Mouse (Mus musculus): ENCODE data around the gene Zfp1. TPM values are rescaled to one million over a fixed set of nuclear protein-coding genes. Genes with fewer than 3 reads are reported as not detected.

Gene Zfp1
- polyA plus RNA-seq, 1 experiment from 2014 or later: 7.8 TPM

DNA sequence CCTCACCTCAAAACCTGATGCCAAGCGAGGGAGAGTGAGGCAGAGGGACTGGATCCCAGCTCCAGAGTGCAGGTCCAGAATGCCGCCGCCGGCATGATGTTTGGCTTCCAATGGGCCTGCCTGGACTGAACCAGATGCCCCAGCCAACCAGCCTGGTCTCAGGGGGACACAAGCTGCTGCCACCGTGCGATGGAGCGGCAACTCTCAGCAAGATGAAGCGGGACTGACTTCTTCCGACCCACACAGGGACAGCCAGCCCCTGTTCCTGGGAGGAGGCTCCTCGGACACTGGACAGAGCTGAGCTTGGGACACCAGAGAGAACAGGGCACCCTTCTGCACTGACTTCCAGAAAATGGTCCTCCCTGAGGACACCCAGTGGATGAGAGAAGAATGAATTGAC, 20.6 kb upstream of the Zfp1 start:
- Histone ChIP-seq H3K4me2 (replicated peaks; ENCODE audit: low read depth) (no peak overlapping the region), H3K27me3 (replicated peaks; ENCODE audit: control insufficient read depth, insufficient read depth, low read length) (no peaks in the 10 kb centered on the region), H3K4me1 (replicated peaks; ENCODE audit: control insufficient read depth, insufficient read depth, low read length) (peaks cover 2% of the 10 kb centered on the region; the same call in 1 of the 2 replicates), H3K4me3 (ENCODE audit: low read depth, low read length) (no peak overlapping the region), H3K9ac (ENCODE audit: low read depth, low read length) (no peak overlapping the region), H3K27ac (ENCODE audit: low read depth, low read length) (no peak overlapping the region), H3K36me3 (ENCODE audit: control insufficient read depth, insufficient read depth) (0 out of 2 replicates have a peak, but pooled peaks cover 14% of the 10 kb centered on the region), H3K9me3 (ENCODE audit: control insufficient read depth) (no peaks in the 10 kb centered on the region)
- ATAC-seq: no peak
- peak; percentile 11; the same call in 1 of the 2 replicates for TF ChIP-seq CTCF (IDR thresholded peaks at IDR 0.05; ENCODE audit: low read depth)
- 88% methylated on average over 10 of the region's 10 CpGs for WGBS

DNA sequence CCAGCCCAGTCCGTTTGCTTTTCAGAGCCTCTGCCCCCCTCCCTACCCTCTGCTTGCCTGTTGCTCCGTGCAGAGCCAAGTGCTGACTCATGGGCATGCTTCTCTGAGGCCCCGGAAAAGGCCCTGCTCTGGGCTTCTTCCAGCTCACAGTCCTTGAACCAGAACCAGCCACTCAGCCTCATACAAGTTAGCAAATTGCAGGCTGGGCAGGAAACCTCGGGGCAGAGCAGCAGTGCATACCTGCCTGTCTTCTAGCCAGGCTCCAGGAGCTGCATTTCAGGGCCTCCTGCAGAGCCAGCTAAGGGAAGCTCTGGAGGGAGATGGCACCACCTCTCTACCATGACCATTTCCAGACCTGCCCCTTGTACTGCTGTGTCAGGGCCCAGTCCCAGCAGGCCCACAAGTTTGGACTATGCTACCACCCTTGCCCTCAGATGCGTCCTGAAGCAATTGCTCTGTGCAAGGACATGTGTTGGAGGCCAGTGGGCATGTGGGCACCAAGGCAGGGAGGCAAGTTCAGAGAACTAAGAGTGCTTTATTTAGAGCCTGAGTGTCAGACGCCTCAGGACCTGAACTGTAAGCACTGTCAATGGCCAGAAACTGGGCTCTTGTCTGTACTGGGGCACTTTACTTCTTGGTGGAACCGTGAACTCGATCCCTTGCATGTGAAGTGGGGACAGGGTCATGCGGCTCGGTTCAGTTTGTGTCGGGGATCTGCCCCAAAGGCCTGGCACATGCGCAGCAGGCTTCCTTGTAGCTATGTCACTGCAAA, 18.9 kb upstream of the Zfp1 start:
- TF ChIP-seq CTCF (IDR thresholded peaks at IDR 0.05; ENCODE audit: low read depth): no peak
- no peaks in the 10 kb centered on the region for H3K27me3 ChIP-seq (replicated peaks; ENCODE audit: control insufficient read depth, insufficient read depth, low read length)
- no peak for ATAC-seq

DNA sequence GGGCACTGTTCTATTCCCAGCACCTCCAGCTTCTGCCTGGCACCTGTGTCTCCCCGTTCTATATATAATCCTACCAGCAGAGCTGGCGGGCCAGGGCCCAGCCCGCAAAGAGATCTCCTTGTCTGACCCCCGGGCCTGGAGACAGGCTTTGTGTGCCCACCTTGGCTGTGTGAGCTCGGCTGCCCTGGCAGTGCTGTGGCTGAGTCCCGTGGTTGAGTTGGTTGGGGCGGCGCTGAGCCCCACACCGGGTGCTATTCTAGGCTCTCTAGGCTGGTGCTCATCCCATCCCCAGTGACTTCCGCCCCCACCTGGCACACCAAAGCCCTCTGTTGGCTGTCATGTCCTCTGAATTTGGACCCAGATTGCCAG, 18.4 kb upstream of the Zfp1 start:
- H3K4me3 ChIP-seq (ENCODE audit: low read depth, low read length): no peak overlapping the region
- no peak for ATAC-seq
- no peak overlapping the region for H3K4me2 ChIP-seq (replicated peaks; ENCODE audit: low read depth)
- 0 out of 2 replicates have a peak, but pooled peaks cover 10% of the 10 kb centered on the region for H3K36me3 ChIP-seq (ENCODE audit: control insufficient read depth, insufficient read depth)
- H3K9ac ChIP-seq (ENCODE audit: low read depth, low read length): no peak overlapping the region
- H3K27me3 ChIP-seq (replicated peaks; ENCODE audit: control insufficient read depth, insufficient read depth, low read length): no peaks in the 10 kb centered on the region
- 92% methylated on average over 10 of the region's 10 CpGs for WGBS
- H3K9me3 ChIP-seq (ENCODE audit: control insufficient read depth): no peaks in the 10 kb centered on the region
- no peak overlapping the region for H3K27ac ChIP-seq (ENCODE audit: low read depth, low read length)
- no peak for TF ChIP-seq CTCF (IDR thresholded peaks at IDR 0.05; ENCODE audit: low read depth)
- H3K4me1 ChIP-seq (replicated peaks; ENCODE audit: control insufficient read depth, insufficient read depth, low read length): no peaks in the 10 kb centered on the region

More for the DNA sequence above, 18.9 kb upstream of the Zfp1 start:
- Histone ChIP-seq H3K27ac (ENCODE audit: low read depth, low read length) (no peak overlapping the region), H3K4me2 (replicated peaks; ENCODE audit: low read depth) (no peak overlapping the region), H3K36me3 (ENCODE audit: control insufficient read depth, insufficient read depth) (0 out of 2 replicates have a peak, but pooled peaks cover 14% of the 10 kb centered on the region), H3K4me3 (ENCODE audit: low read depth, low read length) (no peak overlapping the region), H3K4me1 (replicated peaks; ENCODE audit: control insufficient read depth, insufficient read depth, low read length) (no peaks in the 10 kb centered on the region; the same call in 1 of the 2 replicates), H3K9ac (ENCODE audit: low read depth, low read length) (no peak overlapping the region), H3K9me3 (ENCODE audit: control insufficient read depth) (no peaks in the 10 kb centered on the region)
- WGBS: 71% methylated on average over 12 of the region's 12 CpGs

- H3K4me1 ChIP-seq (replicated peaks; ENCODE audit: control insufficient read depth, insufficient read depth, low read length): no peaks in the 10 kb centered on the region
- ATAC-seq: 0 out of 2 replicates have a peak, but pooled peaks have one; percentile 31
- H3K4me3 ChIP-seq (ENCODE audit: low read depth, low read length): no peak overlapping the region
- 0 out of 2 replicates have a peak, but pooled peaks cover 4% of the 10 kb centered on the region for H3K36me3 ChIP-seq (ENCODE audit: control insufficient read depth, insufficient read depth)
- no peaks in the 10 kb centered on the region for H3K27me3 ChIP-seq (replicated peaks; ENCODE audit: control insufficient read depth, insufficient read depth, low read length)
- peak; percentile 92 for TF ChIP-seq CTCF (IDR thresholded peaks at IDR 0.05; ENCODE audit: low read depth)
- no peak overlapping the region for H3K9ac ChIP-seq (ENCODE audit: low read depth, low read length)
- 32% methylated on average over 6 of the region's 6 CpGs for WGBS
- no peaks in the 10 kb centered on the region for H3K9me3 ChIP-seq (ENCODE audit: control insufficient read depth)
- no peak overlapping the region for H3K4me2 ChIP-seq (replicated peaks; ENCODE audit: low read depth)
- no peak overlapping the region for H3K27ac ChIP-seq (ENCODE audit: low read depth, low read length)
These were observed 17.3 kb upstream of the Zfp1 start for GRCm38 (mm10) chr8:111625694-111626527.

GRCm38 (mm10) chr8:111626528-111626820, 16.7 kb upstream of the Zfp1 start:
- H3K27ac ChIP-seq (ENCODE audit: low read depth, low read length): no peak overlapping the region
- no peak overlapping the region for H3K9ac ChIP-seq (ENCODE audit: low read depth, low read length)
- H3K4me1 ChIP-seq (replicated peaks; ENCODE audit: control insufficient read depth, insufficient read depth, low read length): no peaks in the 10 kb centered on the region
- H3K4me2 ChIP-seq (replicated peaks; ENCODE audit: low read depth): no peak overlapping the region
- no peaks in the 10 kb centered on the region for H3K27me3 ChIP-seq (replicated peaks; ENCODE audit: control insufficient read depth, insufficient read depth, low read length)
- 63% methylated on average over 8 of the region's 8 CpGs for WGBS
- H3K9me3 ChIP-seq (ENCODE audit: control insufficient read depth): no peaks in the 10 kb centered on the region
- no peak for TF ChIP-seq CTCF (IDR thresholded peaks at IDR 0.05; ENCODE audit: low read depth)
- no peak for ATAC-seq
- no peak overlapping the region for H3K4me3 ChIP-seq (ENCODE audit: low read depth, low read length)
- H3K36me3 ChIP-seq (ENCODE audit: control insufficient read depth, insufficient read depth): 0 out of 2 replicates have a peak, but pooled peaks cover 4% of the 10 kb centered on the region

DNA sequence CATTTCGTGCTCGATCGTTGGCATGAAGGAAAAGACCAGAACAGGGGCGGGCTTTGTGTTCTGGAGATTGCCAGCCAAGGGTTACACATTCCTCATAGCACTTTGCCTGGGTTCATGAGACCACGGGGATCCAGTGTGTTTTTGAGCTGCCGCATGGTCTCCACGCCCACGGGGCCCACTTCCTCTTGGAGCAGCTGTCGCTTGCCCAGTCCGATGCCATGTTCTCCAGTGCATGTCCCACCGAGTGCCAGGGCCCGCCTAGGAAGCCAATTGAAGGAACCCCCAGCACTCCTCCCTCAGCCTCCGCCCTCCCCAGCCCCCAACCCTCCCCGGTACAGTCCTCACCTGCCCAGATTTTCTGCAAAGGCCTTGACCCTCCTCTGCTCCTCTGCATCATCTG, 16.3 kb upstream of the Zfp1 start:
- TF ChIP-seq CTCF (IDR thresholded peaks at IDR 0.05; ENCODE audit: low read depth): no peak
- H3K27me3 ChIP-seq (replicated peaks; ENCODE audit: control insufficient read depth, insufficient read depth, low read length): no peaks in the 10 kb centered on the region
- H3K9ac ChIP-seq (ENCODE audit: low read depth, low read length): no peak overlapping the region
- no peak for ATAC-seq
- H3K27ac ChIP-seq (ENCODE audit: low read depth, low read length): no peak overlapping the region
- H3K4me2 ChIP-seq (replicated peaks; ENCODE audit: low read depth): no peak overlapping the region
- no peaks in the 10 kb centered on the region for H3K9me3 ChIP-seq (ENCODE audit: control insufficient read depth)
- H3K36me3 ChIP-seq (ENCODE audit: control insufficient read depth, insufficient read depth): 0 out of 2 replicates have a peak, but pooled peaks cover 4% of the 10 kb centered on the region
- 87% methylated on average over 14 of the region's 14 CpGs for WGBS
- no peaks in the 10 kb centered on the region for H3K4me1 ChIP-seq (replicated peaks; ENCODE audit: control insufficient read depth, insufficient read depth, low read length)
- no peak overlapping the region for H3K4me3 ChIP-seq (ENCODE audit: low read depth, low read length)
